Mouse (Mus musculus): ENCODE results near the gene Adamts12.

DNA sequence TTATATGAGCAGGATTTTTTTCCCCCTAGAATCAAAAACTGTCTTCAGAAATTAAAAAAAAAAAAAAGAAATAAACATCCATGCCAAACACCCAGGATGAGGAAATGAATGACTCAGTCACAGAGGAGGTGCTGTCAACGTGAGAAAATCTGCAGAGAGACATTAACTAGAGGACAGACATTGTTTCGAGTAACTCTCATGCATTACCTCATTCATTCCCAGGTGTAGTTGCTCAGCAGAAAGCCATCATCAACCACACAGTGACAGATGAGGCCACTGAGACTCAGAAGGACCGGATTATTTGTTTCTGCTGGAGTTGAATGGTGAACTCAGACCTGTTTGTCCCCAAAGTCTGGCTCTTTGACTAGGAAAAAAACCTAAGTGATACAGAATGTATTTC is 81.0 kb downstream of the Adamts12 start:
- TF ChIP-seq POLR2A (IDR thresholded peaks at IDR 0.05; ENCODE audit: low read depth, low read length) (no peak), CTCF (IDR thresholded peaks at IDR 0.05; ENCODE audit: extremely low read depth, insufficient read depth, insufficient read length, insufficient replicate concordance) (no peak)

Data from spleen, adult 2 months (tissue).